Mouse (Mus musculus) monocyte, adult 5-6 weeks (primary cell): ENCODE results near the gene Mov10. TPM values are rescaled to one million over a fixed set of nuclear protein-coding genes. Genes with fewer than 3 reads are reported as not detected.
"Not testable (repeated sequence)": the region's sequence is repeated elsewhere in the genome, so short reads cannot be mapped to it uniquely, and the experiment has no call there.

ENCODE experiments used
- ATAC-seq: fragments of 153-309, 156-312 bp; replicated peaks from 2 replicates; pipeline ENCODE4 v1.8.0; 2017; ENCODE audit warnings: mild to moderate bottlenecking; ENCODE audit not compliant: low TSS enrichment, insufficient number of reproducible peaks, severe bottlenecking, poor library complexity, low FRiP score
- total RNA-seq: library from RNA; stranded (forward); fragments of 200-1000, 200-491, 200-594 nt; gene quantifications from 3 replicates; pipeline ENCODE4 v1.2.3, GENCODE M21; 2017

The Mov10 gene
- total RNA-seq, 1 experiment from 2014 or later, result 7.1 TPM

GRCm38 (mm10) chr3:104813227-104813626 lies 5.1 kb downstream of the Mov10 start:
- not testable (repeated sequence) for ATAC-seq

DNA sequence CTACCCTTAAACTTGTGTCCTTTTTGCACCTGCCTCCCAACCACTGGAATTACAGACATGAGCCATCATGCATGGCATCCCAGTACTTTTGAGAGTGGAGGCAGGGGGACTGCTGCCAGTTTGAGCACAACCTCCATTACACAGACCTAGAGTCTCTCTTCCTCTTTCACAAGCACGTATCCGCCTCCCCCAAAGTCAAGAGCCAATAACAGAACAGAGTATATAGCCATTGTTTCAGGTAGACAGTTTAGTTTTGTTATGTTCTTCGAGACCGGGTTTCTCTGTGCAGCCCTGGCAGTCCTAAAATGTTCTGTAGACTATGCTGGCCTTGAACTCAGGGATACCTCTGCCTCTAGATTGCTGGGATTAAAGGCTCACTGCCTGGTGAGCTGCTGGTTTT lies 6.1 kb downstream of the Mov10 start:
- ATAC-seq, result no peak

- ATAC-seq, result no peak; the same call in 1 of the 2 replicates
Measured at GRCm38 (mm10) chr3:104811752-104812151, 6.6 kb downstream of the Mov10 start.

- no peak for ATAC-seq
Measured at GRCm38 (mm10) chr3:104805539-104805938, 12.8 kb downstream of the Mov10 start.

- no peak for ATAC-seq
Measured at GRCm38 (mm10) chr3:104804312-104804711, 14.1 kb downstream of the Mov10 start.

GRCm38 (mm10) chr3:104801481-104801880 lies 16.9 kb downstream of the Mov10 start:
- no peak for ATAC-seq

GRCm38 (mm10) chr3:104800681-104801080 lies 17.7 kb downstream of the Mov10 start:
- no peak for ATAC-seq

GRCm38 (mm10) chr3:104796430-104797082 lies 21.8 kb downstream of the Mov10 start:
- ATAC-seq, result no peak

DNA sequence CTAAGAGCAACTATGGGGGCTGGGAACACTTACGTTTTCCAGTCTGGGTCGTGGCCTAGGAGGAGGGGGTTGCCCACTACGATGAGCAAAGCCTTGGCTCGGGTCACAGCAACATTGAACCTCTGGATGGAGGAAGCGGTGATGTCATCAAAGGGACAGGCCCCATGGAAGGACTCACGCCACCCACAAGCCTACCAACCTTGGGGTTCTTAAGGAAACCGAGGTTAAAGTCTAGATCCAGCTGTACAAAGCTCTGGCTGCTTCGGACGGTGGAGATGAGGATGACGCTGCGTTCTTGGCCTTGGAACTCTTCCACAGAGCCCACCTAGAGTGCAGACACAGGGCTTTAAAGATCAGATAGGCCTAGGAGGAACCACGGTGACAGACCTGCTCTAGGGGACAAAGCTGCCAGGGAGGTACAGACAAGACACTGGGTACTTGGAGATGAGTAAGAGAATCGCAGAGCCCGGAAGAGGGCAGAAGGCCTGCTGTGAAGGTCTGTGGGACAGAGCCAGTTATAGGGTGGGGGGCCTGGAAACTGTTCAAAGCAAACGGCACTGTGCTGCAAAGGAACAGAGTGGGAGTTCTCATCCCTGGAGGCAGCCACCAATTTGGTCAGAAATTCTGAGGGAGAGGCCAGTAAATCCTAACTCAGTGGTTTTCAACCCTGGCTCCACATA lies 22.6 kb downstream of the Mov10 start:
- no peak for ATAC-seq

DNA sequence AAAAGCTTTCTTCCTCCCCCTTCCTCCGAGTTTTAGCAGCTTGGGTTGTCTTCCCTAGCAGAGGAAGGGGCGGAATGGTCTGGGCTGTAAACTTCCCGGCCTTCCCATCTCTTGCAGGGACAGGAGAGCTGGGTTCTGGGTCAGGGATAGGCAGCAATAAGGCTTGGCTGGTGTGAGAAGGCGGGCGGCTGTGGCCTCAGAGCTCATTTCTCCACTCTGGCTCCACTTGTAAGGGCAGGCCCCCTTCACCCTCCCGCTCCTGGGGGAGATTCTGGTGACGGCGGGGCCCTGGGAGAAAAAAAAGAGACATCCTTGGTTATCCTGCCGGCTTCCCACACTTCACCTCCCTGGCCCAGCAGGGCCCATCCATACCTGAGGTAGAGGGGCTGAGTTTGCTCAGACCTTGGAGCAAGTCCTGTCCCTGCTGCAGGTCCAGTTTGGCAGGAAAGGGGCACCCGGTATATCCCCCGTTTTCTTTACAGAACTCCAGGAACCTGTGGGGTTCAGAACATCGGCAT lies 23.4 kb downstream of the Mov10 start:
- ATAC-seq, result no peak

- ATAC-seq, result peak; percentile 38; the same call in 1 of the 2 replicates
Measured at GRCm38 (mm10) chr3:104793871-104794828, 24.2 kb downstream of the Mov10 start.

DNA sequence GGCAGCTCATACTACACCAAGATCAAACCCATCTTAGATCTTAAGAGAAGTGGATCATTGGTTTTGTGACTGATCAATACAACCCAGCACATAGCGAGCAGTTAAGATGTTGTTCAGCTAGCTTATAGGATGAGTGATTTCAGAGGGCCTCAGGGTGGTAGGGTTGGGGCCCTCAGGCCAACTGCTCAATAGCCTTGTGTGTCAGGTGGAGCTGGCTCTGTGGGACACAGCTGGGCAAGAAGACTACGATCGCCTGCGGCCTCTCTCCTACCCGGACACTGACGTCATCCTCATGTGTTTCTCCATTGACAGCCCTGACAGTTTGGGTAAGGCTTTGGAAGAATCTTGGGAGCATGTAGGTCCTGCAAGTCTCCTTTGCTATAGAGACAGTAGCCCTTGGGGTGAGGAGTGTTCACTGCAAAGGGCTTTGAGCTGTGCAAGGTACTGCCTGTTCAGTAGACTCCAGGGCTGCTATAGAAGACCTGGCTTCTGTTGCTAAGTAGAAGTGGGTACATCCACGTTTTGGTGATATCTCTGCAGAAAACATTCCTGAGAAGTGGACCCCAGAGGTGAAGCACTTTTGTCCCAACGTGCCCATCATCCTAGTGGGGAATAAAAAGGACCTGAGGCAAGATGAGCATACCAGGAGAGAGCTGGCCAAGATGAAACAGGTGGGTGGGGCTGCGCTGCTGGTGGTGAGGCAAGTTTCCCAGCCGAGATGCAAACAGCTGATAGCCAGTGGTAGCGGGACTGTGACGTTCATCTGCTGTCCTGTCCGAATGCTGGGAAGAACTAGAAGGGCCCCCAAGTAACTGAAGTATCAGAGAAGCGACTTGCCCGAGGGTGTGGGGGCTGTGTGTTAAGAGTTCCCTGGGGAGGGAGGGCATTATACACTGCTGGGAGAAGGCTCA lies 25.7 kb downstream of the Mov10 start:
- ATAC-seq, result no peak

DNA sequence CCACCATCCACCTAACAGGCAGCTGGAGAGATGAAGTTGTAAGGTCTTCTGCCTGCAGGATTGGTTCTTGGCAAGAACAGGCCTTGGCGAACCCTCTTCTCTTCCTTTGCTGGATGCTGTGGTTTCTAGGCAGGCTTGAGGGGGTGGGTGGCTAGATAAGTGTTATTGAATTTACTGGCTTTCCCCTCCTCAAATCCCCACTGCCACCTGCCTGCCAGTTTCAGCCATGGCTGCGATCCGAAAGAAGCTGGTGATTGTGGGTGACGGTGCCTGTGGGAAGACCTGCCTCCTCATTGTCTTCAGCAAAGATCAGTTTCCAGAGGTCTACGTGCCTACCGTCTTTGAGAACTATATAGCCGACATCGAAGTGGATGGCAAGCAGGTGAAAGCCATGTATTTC lies 26.7 kb downstream of the Mov10 start:
- ATAC-seq, result no peak

- ATAC-seq, result no peak
Measured at GRCm38 (mm10) chr3:104791017-104791416, 27.3 kb downstream of the Mov10 start.

GRCm38 (mm10) chr3:104790401-104790937 lies 27.9 kb downstream of the Mov10 start:
- ATAC-seq, result no peak

- ATAC-seq, result no peak
Measured at GRCm38 (mm10) chr3:104789822-104790221, 28.5 kb downstream of the Mov10 start.

- ATAC-seq, result no peak
Measured at GRCm38 (mm10) chr3:104789312-104789605, 29.1 kb downstream of the Mov10 start.
